Mouse (Mus musculus): Measurements from ENCODE around the gene Cnih3.

Cnih3 gene

DNA sequence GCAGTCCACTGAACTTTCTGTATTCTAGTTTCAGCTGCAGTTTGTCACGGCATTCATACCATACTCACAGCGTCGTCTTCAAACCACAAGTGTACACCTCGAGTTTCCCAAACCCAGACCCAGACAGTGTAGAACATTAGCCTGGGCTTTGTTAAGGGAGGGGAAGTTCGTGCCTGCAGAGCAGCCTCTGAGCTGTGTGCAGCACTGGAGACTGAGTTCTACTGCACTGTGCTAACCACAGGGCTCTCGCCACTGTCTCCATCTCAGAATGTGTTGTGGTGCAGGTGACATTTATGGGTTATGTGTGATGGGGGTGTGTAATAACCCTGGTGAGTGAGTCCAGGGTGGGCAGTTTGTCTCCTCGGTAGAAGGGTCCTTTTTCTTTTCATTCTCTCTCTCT is 104.5 kb downstream of the Cnih3 start:
- DNase-seq (ENCODE audit: low spot score) = no peak

DNA sequence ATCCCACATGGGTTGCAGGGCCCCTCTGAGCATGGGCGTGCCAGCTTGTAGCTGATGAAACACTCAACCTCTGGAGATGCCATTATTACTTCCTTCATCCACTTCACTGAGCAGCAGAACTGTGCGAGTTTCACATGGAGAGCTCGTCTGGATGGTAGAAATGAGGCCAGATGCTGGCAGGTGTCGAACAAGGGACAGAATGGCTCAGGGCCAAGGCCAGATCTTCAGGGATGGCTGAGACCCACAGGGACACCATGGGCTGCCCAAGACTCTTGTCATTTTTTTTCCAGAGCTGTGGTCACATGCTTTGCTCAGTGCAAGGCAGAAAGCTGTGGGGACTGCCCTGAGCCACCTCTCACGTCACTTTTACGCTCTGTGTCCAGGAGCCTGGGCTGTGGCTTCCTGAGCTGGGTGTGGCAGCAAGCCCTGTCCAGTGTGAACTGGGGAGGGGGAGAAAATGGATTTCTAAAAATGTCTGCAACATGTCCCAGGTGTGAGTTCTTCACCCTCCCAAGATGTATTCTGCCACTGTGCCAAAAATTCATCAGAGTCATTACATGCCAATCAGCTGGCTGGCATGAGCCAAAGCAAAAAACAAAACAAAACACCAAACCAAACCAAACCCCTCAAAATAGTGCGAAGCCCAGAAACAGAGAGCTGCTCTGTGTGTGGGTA is 107.1 kb downstream of the Cnih3 start:
- DNase-seq (ENCODE audit: low spot score) = no peak

DNA sequence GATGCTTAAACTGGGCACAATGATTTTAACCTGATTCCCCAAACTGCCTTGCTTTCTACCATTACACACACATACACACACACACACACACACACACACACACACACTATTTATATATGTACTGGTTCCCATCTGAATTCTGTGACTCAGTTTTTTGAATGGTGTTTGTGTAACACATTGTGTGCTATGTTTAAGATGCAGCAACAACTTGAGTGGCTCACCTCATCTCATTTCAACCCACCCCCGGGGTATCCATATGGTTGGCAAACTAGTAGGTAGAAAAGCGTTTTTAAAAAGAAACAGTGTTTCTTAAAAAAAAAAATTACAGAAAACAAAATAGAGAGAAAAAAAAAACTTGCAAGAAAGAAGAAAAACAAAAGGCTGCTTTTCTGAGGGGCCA is 107.9 kb downstream of the Cnih3 start:
- DNase-seq (ENCODE audit: low spot score) = no peak

- DNase-seq (ENCODE audit: low spot score) = no peak
These were observed 109.1 kb downstream of the Cnih3 start for GRCm38 (mm10) chr1:181461484-181461883.

- no peak for DNase-seq (ENCODE audit: low spot score)
These were observed 109.8 kb downstream of the Cnih3 start for GRCm38 (mm10) chr1:181462051-181462905.

- no peak for DNase-seq (ENCODE audit: low spot score)
These were observed 110.4 kb downstream of the Cnih3 start for GRCm38 (mm10) chr1:181462906-181463179.

GRCm38 (mm10) chr1:181465027-181465426 is 112.6 kb downstream of the Cnih3 start:
- DNase-seq (ENCODE audit: low spot score) = peak; percentile 53

DNA sequence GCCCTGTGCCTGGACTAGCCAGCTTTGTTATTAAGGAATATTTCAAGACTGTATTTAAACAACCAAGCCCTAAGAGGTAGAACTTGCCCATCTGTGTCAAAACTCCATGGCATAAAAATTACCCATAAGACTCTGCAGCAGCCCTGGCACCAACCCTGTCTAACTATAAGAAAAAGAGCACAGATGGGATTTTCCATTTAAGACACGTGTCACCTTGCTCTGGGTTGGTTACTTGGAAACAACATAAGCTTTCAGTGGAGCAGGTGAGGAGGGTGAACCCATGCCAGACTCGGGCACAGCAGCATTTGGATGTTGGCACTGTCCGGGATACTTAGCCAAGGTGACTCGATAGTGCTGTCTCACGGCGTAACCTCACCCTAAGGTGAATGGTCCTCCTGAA is 113.6 kb downstream of the Cnih3 start:
- DNase-seq (ENCODE audit: low spot score) = no peak

GRCm38 (mm10) chr1:181466601-181467320 is 114.3 kb downstream of the Cnih3 start:
- peak; percentile 54 for DNase-seq (ENCODE audit: low spot score)

DNA sequence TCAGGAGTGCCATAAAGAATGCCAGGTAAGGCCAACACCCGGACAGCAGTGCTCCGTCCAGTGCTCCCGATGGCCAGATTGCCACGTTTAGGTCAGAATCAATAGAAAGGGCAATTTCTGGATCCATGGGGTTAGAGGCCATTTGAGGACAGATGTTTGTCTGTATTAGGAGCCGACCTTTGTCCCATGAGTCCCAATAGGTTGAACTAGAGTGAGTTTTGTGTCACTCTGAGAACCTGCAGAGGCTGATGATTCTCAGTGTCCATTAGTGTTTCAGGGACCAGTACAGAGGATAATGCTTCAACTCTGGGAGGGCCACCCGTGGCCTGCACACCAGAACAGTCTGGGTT is 114.9 kb downstream of the Cnih3 start:
- DNase-seq (ENCODE audit: low spot score) = no peak

- DNase-seq (ENCODE audit: low spot score) = no peak
These were observed 117.0 kb downstream of the Cnih3 start for GRCm38 (mm10) chr1:181469415-181469814.

DNA sequence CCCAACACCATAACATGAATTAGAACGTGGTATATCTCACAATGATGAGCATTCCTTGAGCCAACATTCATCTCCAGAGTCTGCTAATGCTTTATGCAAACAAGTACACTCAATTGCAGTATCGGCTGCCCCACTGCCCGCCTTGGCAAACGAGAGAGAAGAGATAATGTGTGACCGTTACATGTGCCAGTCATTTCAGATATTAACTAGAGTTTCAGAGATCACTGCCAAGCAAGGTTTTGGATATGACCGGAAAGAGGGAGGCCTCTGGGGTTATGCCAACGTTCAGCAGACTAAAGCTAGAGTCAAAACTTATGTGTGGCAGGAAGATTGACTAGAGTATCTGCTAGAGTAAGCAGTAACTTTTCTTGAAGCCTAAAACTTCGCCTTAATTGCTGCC is 123.7 kb downstream of the Cnih3 start:
- DNase-seq (ENCODE audit: low spot score) = no peak

GRCm38 (mm10) chr1:181476557-181476956 is 124.1 kb downstream of the Cnih3 start:
- DNase-seq (ENCODE audit: low spot score) = no peak

DNA sequence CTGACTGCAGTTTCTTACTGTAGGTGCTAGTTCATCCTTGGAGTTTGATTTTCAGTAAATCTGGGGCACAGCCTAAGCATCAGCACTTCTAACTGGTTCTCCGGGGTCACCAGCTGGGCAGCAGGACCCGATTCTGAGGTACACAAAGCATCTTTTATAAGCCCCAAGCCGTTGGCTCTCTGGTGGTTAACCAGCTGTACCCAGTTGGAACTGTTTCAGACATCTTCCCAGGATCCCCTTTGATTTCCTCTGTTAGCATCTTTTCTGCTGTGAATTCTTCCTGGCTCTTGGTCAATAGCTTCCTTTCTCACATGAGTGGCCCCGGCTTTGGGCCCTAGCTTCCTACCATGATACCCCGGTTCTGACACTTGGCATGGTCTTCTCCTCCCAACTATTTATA is 132.3 kb downstream of the Cnih3 start:
- no peak for DNase-seq (ENCODE audit: low spot score)

DNA sequence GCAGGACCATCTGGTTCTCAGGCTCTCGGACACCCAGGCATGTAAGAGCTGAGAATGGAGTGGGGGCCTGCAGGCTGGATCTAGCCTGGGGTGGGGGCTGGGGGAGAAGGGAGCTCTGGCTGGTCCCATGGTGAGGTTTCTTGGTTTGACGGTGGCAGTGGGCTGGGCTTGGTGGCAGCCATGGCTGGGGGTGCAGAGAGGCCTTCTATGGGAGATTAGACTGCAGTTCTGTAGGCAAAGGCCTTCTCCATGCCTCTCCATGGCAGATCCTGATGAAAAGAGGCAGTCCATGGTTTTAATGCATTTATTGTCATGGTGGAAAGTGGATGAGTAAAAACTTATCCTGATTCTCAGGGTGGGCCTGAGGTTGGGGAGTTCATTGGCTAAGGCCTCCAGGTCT is 151.0 kb downstream of the Cnih3 start:
- peak; percentile 31 for DNase-seq (ENCODE audit: low spot score)

- peak; percentile 29 for DNase-seq (ENCODE audit: low spot score)
These were observed 152.9 kb downstream of the Cnih3 start for GRCm38 (mm10) chr1:181505367-181505766.
